Mouse (Mus musculus): Measurements from ENCODE around the gene Vwf. TPM values are rescaled to one million over a fixed set of nuclear protein-coding genes. Genes with fewer than 3 reads are reported as not detected.

The Vwf gene
- 421 and 464 TPM in 2 replicates for polyA plus RNA-seq (2012; rRNA removed)

DNA sequence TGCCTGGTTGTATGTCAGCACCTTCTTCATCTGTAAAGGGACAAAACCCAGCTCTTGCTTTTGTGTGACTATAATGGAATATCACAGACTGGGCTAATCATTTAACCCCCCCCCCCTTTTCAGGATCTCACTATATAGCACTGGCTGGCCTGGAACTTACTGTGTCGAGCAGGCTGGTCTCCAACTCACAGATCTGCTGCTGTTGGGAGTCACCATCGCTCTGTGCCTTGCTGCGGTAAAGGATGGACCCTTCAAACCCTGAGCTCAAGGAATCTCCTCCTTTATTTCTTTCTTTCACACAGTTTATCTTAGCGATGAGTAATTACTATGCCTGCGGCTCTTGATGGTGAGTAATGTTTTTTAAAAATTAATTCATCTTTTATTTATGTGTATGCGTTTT lies at the start of gene Vwf:
Gene Vwf, plus strand, starts transcription at position 301 of the 400 bp plus-strand sequence.
- no peak within 1 kb of the TSS for H3K4me3 ChIP-seq (replicated peaks; ENCODE audit: extremely low read depth, low read depth, low read length)
- 89% methylated on average over 6 of the region's 6 CpGs for WGBS
- TF ChIP-seq POLR2A (IDR thresholded peaks at IDR 0.05; ENCODE audit: borderline replicate concordance, extremely low read depth, low read depth, low read length) (no peak), CTCF (IDR thresholded peaks at IDR 0.05; ENCODE audit: insufficient read depth, low read length) (no peak)
- H3K4me1 ChIP-seq (ENCODE audit: control insufficient read depth, insufficient read depth, low read length), result no peaks in the 10 kb centered on the region
- DNase-seq, result no peak

DNA sequence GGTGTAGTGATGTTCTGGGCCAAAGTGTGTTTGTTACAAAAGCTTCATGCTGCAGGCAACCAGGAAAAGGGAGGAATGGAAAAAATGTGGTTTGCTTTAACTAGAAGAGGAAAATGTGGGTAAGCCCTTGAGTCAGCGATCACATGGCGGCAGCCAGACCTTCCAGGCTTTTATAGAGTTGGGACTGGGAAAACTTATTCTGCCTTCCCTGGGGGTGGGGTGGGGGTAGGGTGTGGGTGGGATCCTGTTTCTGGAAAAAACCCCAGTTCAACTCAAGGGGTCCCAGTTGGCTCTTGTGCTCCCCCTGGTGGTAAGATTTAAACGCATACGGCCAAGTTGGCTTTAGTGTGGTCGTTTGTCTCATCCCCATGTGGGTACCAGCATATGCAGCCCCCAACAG lies 48.5 kb upstream of the Vwf start:
- no peak for DNase-seq

DNA sequence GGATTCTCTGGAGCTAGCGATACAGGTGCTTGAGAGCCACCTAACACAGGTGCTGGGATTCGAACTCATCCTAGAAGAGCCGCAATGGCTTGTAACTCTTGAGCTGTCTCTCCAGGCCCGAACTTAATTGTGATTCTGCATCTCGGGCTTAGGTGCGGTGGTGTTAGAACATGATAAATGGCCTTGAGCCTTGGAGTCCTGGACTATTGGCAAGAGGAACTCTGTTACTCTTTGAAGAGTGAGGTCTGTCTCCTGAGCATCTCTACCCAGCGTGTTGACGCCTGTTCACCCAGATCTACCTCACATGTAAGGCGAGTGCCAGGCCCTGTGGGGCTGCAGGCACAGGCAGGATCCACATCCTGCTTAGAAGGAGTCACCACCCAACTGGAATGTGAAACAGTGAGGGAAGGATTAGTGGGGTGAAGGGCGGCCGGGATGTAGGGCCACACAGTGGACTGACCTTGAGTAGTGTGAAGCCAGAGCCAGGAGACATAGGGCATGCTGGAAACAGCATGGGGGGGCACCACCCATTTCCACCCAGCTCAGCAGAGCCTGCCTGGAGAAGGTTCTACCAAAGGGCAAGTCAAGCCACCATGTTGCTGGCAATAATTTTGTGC lies 43.3 kb upstream of the Vwf start:
- no peak for DNase-seq
- no peak for TF ChIP-seq CTCF (IDR thresholded peaks at IDR 0.05; ENCODE audit: insufficient read depth, low read length)
- no peak for TF ChIP-seq POLR2A (IDR thresholded peaks at IDR 0.05; ENCODE audit: borderline replicate concordance, extremely low read depth, low read depth, low read length)
- Histone ChIP-seq H3K4me1 (ENCODE audit: control insufficient read depth, insufficient read depth, low read length) (no peaks in the 10 kb centered on the region), H3K4me3 (replicated peaks; ENCODE audit: extremely low read depth, low read depth, low read length) (no peak overlapping the region)
- WGBS, result 94% methylated on average over 11 of the region's 11 CpGs

More for the DNA sequence above, 48.5 kb upstream of the Vwf start:
- WGBS, result 28% methylated on average over 5 of the region's 5 CpGs
- H3K4me3 ChIP-seq (replicated peaks; ENCODE audit: extremely low read depth, low read depth, low read length), result no peak overlapping the region
- peak; percentile 62 for TF ChIP-seq CTCF (IDR thresholded peaks at IDR 0.05; ENCODE audit: insufficient read depth, low read length)
- no peak for TF ChIP-seq POLR2A (IDR thresholded peaks at IDR 0.05; ENCODE audit: borderline replicate concordance, extremely low read depth, low read depth, low read length)
- no peaks in the 10 kb centered on the region; the same call in 1 of the 2 replicates for H3K4me1 ChIP-seq (ENCODE audit: control insufficient read depth, insufficient read depth, low read length)

DNA sequence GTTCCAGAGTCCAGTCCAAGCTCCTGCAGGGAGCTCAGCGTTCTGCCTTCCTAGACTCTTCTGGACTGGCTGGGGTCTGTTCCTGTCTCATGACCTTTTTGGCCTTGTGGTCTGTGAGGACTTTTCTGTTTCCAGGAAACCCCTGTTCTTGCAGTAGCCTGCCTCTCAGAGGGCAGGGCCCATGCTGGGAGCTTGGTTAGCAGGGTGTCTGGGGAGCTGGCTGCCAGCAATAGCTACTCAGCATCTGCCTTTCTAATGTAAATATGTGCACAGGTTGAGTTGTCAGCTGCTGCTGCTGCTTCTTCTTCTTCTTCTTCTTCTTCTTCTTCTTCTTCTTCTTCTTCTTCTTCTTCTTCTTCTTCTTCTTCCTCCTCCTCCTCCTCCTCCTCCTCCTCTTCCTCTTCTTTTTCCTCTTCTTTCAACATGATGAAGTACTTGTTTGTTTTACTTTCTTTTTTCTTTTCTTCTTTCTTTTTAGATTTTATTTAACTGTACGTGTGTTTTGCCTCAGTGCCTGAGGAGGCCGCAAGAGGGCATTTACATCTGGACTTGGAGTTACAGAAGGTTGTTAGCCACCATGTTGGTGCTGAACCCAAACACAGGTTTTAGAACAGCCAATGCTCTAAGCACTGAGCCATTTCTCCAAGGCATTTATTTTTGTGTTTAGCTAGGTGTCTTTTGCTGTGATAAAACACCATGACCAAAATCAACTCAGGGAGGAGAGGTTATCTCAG lies 41.8 kb upstream of the Vwf start:
- no peaks in the 10 kb centered on the region for H3K4me1 ChIP-seq (ENCODE audit: control insufficient read depth, insufficient read depth, low read length)
- TF ChIP-seq POLR2A (IDR thresholded peaks at IDR 0.05; ENCODE audit: borderline replicate concordance, extremely low read depth, low read depth, low read length) (no peak), CTCF (IDR thresholded peaks at IDR 0.05; ENCODE audit: insufficient read depth, low read length) (no peak)
- H3K4me3 ChIP-seq (replicated peaks; ENCODE audit: extremely low read depth, low read depth, low read length), result no peak overlapping the region
- DNase-seq, result no peak
- 65% methylated on average over 3 of the region's 3 CpGs for WGBS

DNA sequence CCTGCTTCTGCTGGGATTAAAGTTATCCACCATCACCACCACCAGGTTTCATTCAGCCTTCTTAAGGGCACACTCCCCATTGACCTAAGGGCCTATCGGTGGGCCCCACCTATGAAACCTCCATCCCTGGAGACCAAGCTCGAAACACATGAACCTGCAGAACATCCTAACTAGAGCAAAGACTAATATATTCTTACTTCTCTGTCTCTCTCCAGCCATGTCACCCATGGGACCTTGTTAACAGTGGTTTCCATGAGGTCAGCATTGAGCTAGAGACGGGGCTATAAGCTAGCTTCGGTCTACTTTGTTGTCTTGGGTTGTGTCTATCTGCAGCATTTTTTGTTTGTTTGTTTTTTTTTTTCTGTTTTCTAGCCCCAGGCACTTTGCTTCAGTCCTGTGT lies 40.1 kb upstream of the Vwf start:
- DNase-seq, result no peak
- 90% methylated on average over 4 of the region's 4 CpGs for WGBS
- TF ChIP-seq CTCF (IDR thresholded peaks at IDR 0.05; ENCODE audit: insufficient read depth, low read length) (no peak), POLR2A (IDR thresholded peaks at IDR 0.05; ENCODE audit: borderline replicate concordance, extremely low read depth, low read depth, low read length) (no peak)
- no peak overlapping the region for H3K4me3 ChIP-seq (replicated peaks; ENCODE audit: extremely low read depth, low read depth, low read length)
- no peaks in the 10 kb centered on the region for H3K4me1 ChIP-seq (ENCODE audit: control insufficient read depth, insufficient read depth, low read length)

DNA sequence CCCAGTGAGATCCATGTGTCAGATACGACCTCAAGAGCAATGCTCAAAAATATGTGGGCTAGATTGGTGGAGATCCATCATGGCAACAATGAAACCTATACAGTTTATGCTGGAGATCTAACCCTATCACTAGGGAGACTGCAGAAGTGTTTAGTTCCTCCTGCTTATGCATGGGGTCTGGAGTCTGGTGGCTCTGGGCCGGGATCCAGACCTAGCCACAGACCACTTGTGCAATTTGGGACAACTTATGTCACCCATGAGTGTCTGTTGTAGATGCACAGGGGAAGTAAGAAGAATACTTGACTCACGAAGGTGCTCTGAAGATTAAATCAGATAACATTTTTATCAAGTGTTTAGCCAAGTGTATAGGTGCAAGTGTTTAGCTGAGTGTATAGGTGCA lies 36.8 kb upstream of the Vwf start:
- 65% methylated on average over 3 of the region's 3 CpGs for WGBS
- Histone ChIP-seq H3K4me3 (replicated peaks; ENCODE audit: extremely low read depth, low read depth, low read length) (no peak overlapping the region), H3K4me1 (ENCODE audit: control insufficient read depth, insufficient read depth, low read length) (peaks cover 11% of the 10 kb centered on the region)
- no peak for DNase-seq
- no peak for TF ChIP-seq CTCF (IDR thresholded peaks at IDR 0.05; ENCODE audit: insufficient read depth, low read length)

DNA sequence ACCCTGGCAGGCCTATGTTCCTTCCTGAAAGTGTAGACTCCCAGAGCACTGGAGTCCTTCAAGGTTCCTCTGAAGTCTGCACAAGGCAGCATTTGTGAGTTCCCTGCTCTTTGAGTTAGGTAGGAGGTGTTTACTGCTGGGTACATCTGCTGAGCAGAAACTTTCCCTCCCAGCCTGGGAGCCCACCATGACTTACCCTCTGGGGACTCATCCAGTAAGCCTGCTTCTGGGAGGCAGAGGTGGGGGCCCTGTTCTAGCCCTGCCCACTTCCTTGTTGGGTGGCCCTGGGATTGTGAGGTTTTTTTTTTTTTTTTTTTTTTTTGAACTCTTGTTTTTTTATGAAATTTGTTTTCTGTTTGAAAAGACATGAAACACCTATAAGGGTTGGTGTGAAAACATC lies 35.9 kb upstream of the Vwf start:
- Histone ChIP-seq H3K4me1 (ENCODE audit: control insufficient read depth, insufficient read depth, low read length) (peaks cover 17% of the 10 kb centered on the region), H3K4me3 (replicated peaks; ENCODE audit: extremely low read depth, low read depth, low read length) (no peak overlapping the region)
- DNase-seq, result no peak
- TF ChIP-seq POLR2A (IDR thresholded peaks at IDR 0.05; ENCODE audit: borderline replicate concordance, extremely low read depth, low read depth, low read length), result no peak
- no peak for TF ChIP-seq CTCF (IDR thresholded peaks at IDR 0.05; ENCODE audit: insufficient read depth, low read length)

DNA sequence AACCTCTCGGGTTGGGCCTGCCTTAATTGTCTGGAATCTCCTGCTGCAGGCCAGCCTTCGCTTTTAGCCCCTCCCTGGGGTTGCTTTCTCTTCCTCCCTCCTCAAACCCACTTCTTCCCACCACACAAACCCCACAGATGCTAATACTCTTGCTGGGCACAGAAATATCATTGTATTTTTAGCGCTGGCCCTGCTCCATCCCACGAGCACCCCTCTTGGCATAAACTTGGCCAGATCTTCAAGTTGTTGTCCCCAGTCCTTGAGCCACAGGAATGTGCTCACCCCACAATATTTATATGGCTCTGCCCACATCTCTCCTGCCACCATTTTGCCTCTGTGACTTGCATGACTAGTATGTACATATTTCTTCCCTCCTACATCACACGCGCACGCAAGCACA lies 35.4 kb upstream of the Vwf start:
- H3K4me3 ChIP-seq (replicated peaks; ENCODE audit: extremely low read depth, low read depth, low read length), result no peak overlapping the region
- TF ChIP-seq POLR2A (IDR thresholded peaks at IDR 0.05; ENCODE audit: borderline replicate concordance, extremely low read depth, low read depth, low read length) (no peak), CTCF (IDR thresholded peaks at IDR 0.05; ENCODE audit: insufficient read depth, low read length) (no peak)
- 72% methylated on average over 7 of the region's 7 CpGs for WGBS
- peaks cover 18% of the 10 kb centered on the region for H3K4me1 ChIP-seq (ENCODE audit: control insufficient read depth, insufficient read depth, low read length)
- no peak for DNase-seq

DNA sequence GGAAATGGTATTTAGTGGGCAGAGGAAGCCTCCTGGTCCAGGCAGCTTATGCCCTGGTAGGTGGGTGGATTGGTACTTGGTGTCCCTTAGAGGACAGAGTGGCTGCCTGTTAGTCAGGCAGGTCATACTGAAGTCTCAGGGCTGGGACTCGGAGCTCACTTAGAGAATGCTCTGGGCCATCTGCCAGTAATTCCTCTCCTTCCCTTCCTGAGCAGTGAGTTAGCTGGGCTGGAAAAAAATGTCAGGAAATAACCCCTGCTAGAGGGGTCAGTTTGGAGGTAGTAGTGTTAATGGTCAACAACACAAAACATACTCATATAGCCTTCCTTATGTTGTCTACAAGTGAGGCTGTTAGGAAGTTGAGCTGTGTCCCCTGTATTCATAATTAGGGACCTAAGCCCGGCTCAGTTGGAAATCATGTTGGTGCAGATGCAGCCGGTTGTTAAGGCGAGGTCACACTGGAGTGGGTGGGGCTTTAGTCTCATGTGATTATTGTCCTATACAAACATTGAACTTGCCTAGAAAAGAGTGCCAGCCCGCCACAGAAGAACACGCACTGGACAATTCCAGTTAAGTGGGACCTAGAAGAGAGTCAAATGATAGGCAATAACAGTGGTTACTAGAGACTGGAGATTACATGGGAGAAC lies 33.5 kb upstream of the Vwf start:
- Histone ChIP-seq H3K4me1 (ENCODE audit: control insufficient read depth, insufficient read depth, low read length) (peaks cover 18% of the 10 kb centered on the region), H3K4me3 (replicated peaks; ENCODE audit: extremely low read depth, low read depth, low read length) (no peak overlapping the region)
- no peak for TF ChIP-seq CTCF (IDR thresholded peaks at IDR 0.05; ENCODE audit: insufficient read depth, low read length)
- no peak for TF ChIP-seq POLR2A (IDR thresholded peaks at IDR 0.05; ENCODE audit: borderline replicate concordance, extremely low read depth, low read depth, low read length)
- WGBS, result 19% methylated on average over 6 of the region's 6 CpGs
- no peak for DNase-seq

Data from lung, adult 2 months (tissue).